In the genomic region with DNA sequence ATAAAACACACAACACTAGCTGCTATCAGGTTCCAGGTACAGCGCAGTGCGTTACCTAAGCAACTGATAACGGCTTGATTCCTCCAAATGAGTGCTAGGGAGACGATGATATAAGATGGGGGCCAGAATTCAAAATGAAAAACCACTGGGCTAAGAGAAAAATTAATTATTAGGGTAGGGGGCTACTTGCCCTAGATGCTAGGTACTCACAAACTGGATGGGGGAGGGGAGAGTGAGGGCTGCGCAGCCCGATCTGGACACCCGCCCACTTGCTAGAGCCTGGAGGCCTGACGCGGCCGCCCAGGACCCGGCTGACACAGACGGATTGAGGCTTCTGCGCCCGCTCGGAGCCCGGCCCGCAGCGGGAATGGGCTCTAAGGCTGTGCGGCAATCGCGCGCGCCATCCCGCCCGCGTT, we compare ENCODE assay signal across 9 mouse cellular contexts. TPM values are rescaled to one million over a fixed set of nuclear protein-coding genes. Genes with fewer than 3 reads are reported as not detected.
DNase-seq lines count a peak whose midpoint lies in the region; ATAC-seq and TF ChIP-seq lines count a peak whose summit lies in the region.
"Had no signal": no experiment of that assay in that cellular context is flagged by ENCODE, and none has a peak within 500 bp of the region (broad histone marks: within the 10 kb centered on the region; RNA-seq: fewer than 3 reads in every experiment).

No protein-coding gene starts in this region.

- no peak for TF ChIP-seq POLR2A in lung, adult 2 months (IDR thresholded peaks at IDR 0.05; ENCODE audit: borderline replicate concordance, extremely low read depth, low read depth, low read length)

- 4% methylated on average over 26 of the region's 26 CpGs for WGBS in lung, adult 2 months
- under 1% methylated on average over 24 of the region's 26 CpGs for WGBS in hindbrain, embryonic 16.5 days
- 2% methylated on average over 26 of the region's 26 CpGs for WGBS in macrophage (ENCODE audit: missing documents)

- H3K27ac ChIP-seq in hindbrain, embryonic 16.5 days (ENCODE audit: low read depth, low read length), result peak overlapping the region; percentile 99
- peak overlapping the region; percentile 33 for H3K27ac ChIP-seq in macrophage

- H3K4me2 ChIP-seq in hindbrain, embryonic 16.5 days (ENCODE audit: low read length), result peak overlapping the region; percentile 88

- H3K4me1 ChIP-seq in lung, adult 2 months (ENCODE audit: control insufficient read depth, insufficient read depth, low read length), result peaks cover 13% of the 10 kb centered on the region; the same call in 1 of the 2 replicates
- peaks cover 27% of the 10 kb centered on the region for H3K4me1 ChIP-seq in hindbrain, embryonic 16.5 days (ENCODE audit: control insufficient read depth, insufficient read depth, low read depth, low read length)

- TF ChIP-seq CTCF in lung, adult 2 months (IDR thresholded peaks at IDR 0.05; ENCODE audit: insufficient read depth, low read length), result no peak

- H3K36me3 ChIP-seq in hindbrain, embryonic 16.5 days (ENCODE audit: control insufficient read depth, insufficient read depth, low read length), result no peaks in the 10 kb centered on the region
- no peaks in the 10 kb centered on the region for H3K36me3 ChIP-seq in macrophage (ENCODE audit: inconsistent target)

- peaks cover 76% of the 10 kb centered on the region for H3K79me2 ChIP-seq in macrophage (ENCODE audit: inconsistent target)

- no peaks in the 10 kb centered on the region for H3K27me3 ChIP-seq in hindbrain, embryonic 16.5 days (replicated peaks; ENCODE audit: control insufficient read depth, insufficient read depth, low read length)

- H3K4me3 ChIP-seq in lung, adult 2 months (replicated peaks; ENCODE audit: extremely low read depth, low read depth, low read length), result peak overlapping the region; percentile 89
- H3K4me3 ChIP-seq in hindbrain, embryonic 16.5 days (ENCODE audit: low read length), result peak overlapping the region; percentile 97
- H3K4me3 ChIP-seq in macrophage (ENCODE audit: inconsistent target), result peak overlapping the region; percentile 51

- no peaks in the 10 kb centered on the region for H3K9me3 ChIP-seq in hindbrain, embryonic 16.5 days (ENCODE audit: control insufficient read depth, low read length)

- peak; percentile 73 for DNase-seq in adrenal gland, postnatal 10 days
- no peak for DNase-seq in adrenal gland, adult 2 months
- DNase-seq in lung, adult 2 months, result no peak
- no peak for DNase-seq in lung, postnatal 25 days (ENCODE audit: low spot score)
- DNase-seq in embryo, embryonic 9.5 days (ENCODE audit: extremely low spot score), result peak; percentile 69
- DNase-seq in spleen, adult 12 weeks (ENCODE audit: low spot score), result no peak

- ATAC-seq in hindbrain, embryonic 16.5 days, result peak; percentile 48

- peak overlapping the region; percentile 100 for H3K9ac ChIP-seq in hindbrain, embryonic 16.5 days (ENCODE audit: low read depth, low read length)

RNA-seq across cellular contexts. Expression of gene Zbtb25, which starts 0.6 kb away (rescaled TPM):
- total RNA-seq in adrenal gland, postnatal 10 days (2021), result 10 to 100 TPM in 1 of 2 experiments, 1 to 10 TPM in 1; 8.7 to 15.9 TPM
- total RNA-seq in adrenal gland, adult 2 months (2021), result 1 to 10 TPM; 6.9 to 9.4 TPM
- polyA plus RNA-seq in adrenal gland, adult 2 months (2012; rRNA removed), result 4.9 and 6.0 TPM in 2 replicates
- 6.4 and 6.8 TPM in 2 replicates for polyA plus RNA-seq in lung, adult 2 months (2012; rRNA removed)
- 12.6 and 13.3 TPM in 2 replicates for polyA plus RNA-seq in hindbrain, embryonic 16.5 days (2015; fragmentation: Nextera tagmentation; extraction: Ambion mirVana)
- total RNA-seq in macrophage (2018; cell fraction: chromatin; rRNA removed), result 10 to 100 TPM in 15 of 26 experiments, 1 to 10 TPM in 11; 1.7 to 19.1 (median 11.6) TPM
- total RNA-seq in macrophage (2018; cell fraction: cytosol; rRNA removed), result 1 to 10 TPM; 1.3 to 6.5 (median 5.1) TPM
- 10 to 100 TPM in 9 of 26 experiments, 1 to 10 TPM in 17; 2.3 to 17.0 (median 8.8) TPM for total RNA-seq in macrophage (2018; cell fraction: nucleus; rRNA removed)
- 5.3 to 6.8 TPM (median 5.6 TPM) in 3 replicates for polyA plus RNA-seq in macrophage (2018)

RNA-seq across cellular contexts. Expression of gene Zbtb1, which starts 1.3 kb away (rescaled TPM):
- total RNA-seq in adrenal gland, postnatal 10 days (2021), result 1 to 10 TPM; 5.7 to 7.2 TPM
- 1 to 10 TPM; 5.0 to 5.5 TPM for total RNA-seq in adrenal gland, adult 2 months (2021)
- polyA plus RNA-seq in adrenal gland, adult 2 months (2012; rRNA removed), result 2.3 and 2.4 TPM in 2 replicates
- polyA plus RNA-seq in lung, adult 2 months (2012; rRNA removed), result 1.9 and 2.2 TPM in 2 replicates
- 3.2 and 3.5 TPM in 2 replicates for polyA plus RNA-seq in hindbrain, embryonic 16.5 days (2015; fragmentation: Nextera tagmentation; extraction: Ambion mirVana)
- 10 to 100 TPM in 16 of 26 experiments, 1 to 10 TPM in 10; 1.9 to 29.5 (median 15.6) TPM for total RNA-seq in macrophage (2018; cell fraction: chromatin; rRNA removed)
- 1 to 10 TPM; 1.0 to 7.8 (median 6.3) TPM for total RNA-seq in macrophage (2018; cell fraction: cytosol; rRNA removed)
- 10 to 100 TPM in 13 of 26 experiments, 1 to 10 TPM in 13; 2.4 to 31.1 (median 9.7) TPM for total RNA-seq in macrophage (2018; cell fraction: nucleus; rRNA removed)
- 5.0 to 6.5 TPM (median 5.2 TPM) in 3 replicates for polyA plus RNA-seq in macrophage (2018)

RNA-seq across cellular contexts. Expression of gene Hspa2, which starts 35.2 kb away (rescaled TPM):
- 10 to 100 TPM; 16.7 to 18.6 TPM for total RNA-seq in adrenal gland, postnatal 10 days (2021)
- 10 to 100 TPM; 18.7 to 23.8 TPM for total RNA-seq in adrenal gland, adult 2 months (2021)
- 15.9 and 21.3 TPM in 2 replicates for polyA plus RNA-seq in adrenal gland, adult 2 months (2012; rRNA removed)
- polyA plus RNA-seq in lung, adult 2 months (2012; rRNA removed), result 16.4 and 24.0 TPM in 2 replicates
- 9.5 and 10.2 TPM in 2 replicates for polyA plus RNA-seq in hindbrain, embryonic 16.5 days (2015; fragmentation: Nextera tagmentation; extraction: Ambion mirVana)
- 1 to 10 TPM in 14 of 26 experiments, under 1 TPM in 12; 0.45 to 2.4 (median 1.0) TPM for total RNA-seq in macrophage (2018; cell fraction: chromatin; rRNA removed)
- total RNA-seq in macrophage (2018; cell fraction: cytosol; rRNA removed), result 1 to 10 TPM; 3.6 to 7.4 (median 5.5) TPM
- total RNA-seq in macrophage (2018; cell fraction: nucleus; rRNA removed), result 1 to 10 TPM in 25 of 26 experiments, under 1 TPM in 1; 0.91 to 4.3 (median 2.4) TPM
- polyA plus RNA-seq in macrophage (2018), result 4.0 to 5.0 TPM (median 4.9 TPM) in 3 replicates

RNA-seq across cellular contexts. Expression of gene Akap5, which starts 44.1 kb away (rescaled TPM):
- total RNA-seq in adrenal gland, postnatal 10 days (2021), result 1 to 10 TPM; 4.6 to 7.0 TPM
- total RNA-seq in adrenal gland, adult 2 months (2021), result under 1 TPM; 0.29 to 0.76 TPM
- polyA plus RNA-seq in adrenal gland, adult 2 months (2012; rRNA removed), result 0.07 TPM in 2 replicates
- 31.6 and 72.3 TPM in 2 replicates for polyA plus RNA-seq in lung, adult 2 months (2012; rRNA removed)
- polyA plus RNA-seq in hindbrain, embryonic 16.5 days (2015; fragmentation: Nextera tagmentation; extraction: Ambion mirVana), result 12.3 and 13.8 TPM in 2 replicates
- 1 to 10 TPM in 5 of 26 experiments, under 1 TPM in 14, not detected in 7; 0.17 to 1.8 (median 0.65) TPM for total RNA-seq in macrophage (2018; cell fraction: chromatin; rRNA removed)
- total RNA-seq in macrophage (2018; cell fraction: cytosol; rRNA removed), result under 1 TPM in 4 of 26 experiments, not detected in 22; under 0.01 to 0.03 (median 0.03) TPM
- total RNA-seq in macrophage (2018; cell fraction: nucleus; rRNA removed), result 1 to 10 TPM in 1 of 26 experiments, under 1 TPM in 15, not detected in 10; 0.06 to 1.7 (median 0.21) TPM
- polyA plus RNA-seq in macrophage (2018), result 0.01 TPM in 1 of 3 replicates, not detected in the others

RNA-seq across cellular contexts. Expression of gene Ppp1r36, which starts 48.5 kb away (rescaled TPM):
- under 1 TPM in 1 of 2 experiments, not detected in 1; 0.45 TPM for total RNA-seq in adrenal gland, postnatal 10 days (2021)
- under 1 TPM; 0.23 to 0.24 TPM for total RNA-seq in adrenal gland, adult 2 months (2021)
- not detected in 2 replicates for polyA plus RNA-seq in adrenal gland, adult 2 months (2012; rRNA removed)
- polyA plus RNA-seq in lung, adult 2 months (2012; rRNA removed), result 1.1 and 1.8 TPM in 2 replicates
- polyA plus RNA-seq in hindbrain, embryonic 16.5 days (2015; fragmentation: Nextera tagmentation; extraction: Ambion mirVana), result 1.3 and 2.1 TPM in 2 replicates
- not detected for total RNA-seq in macrophage (2018; cell fraction: chromatin; rRNA removed)
- not detected for total RNA-seq in macrophage (2018; cell fraction: cytosol; rRNA removed)
- total RNA-seq in macrophage (2018; cell fraction: nucleus; rRNA removed), result not detected
- polyA plus RNA-seq in macrophage (2018), result not detected in 3 replicates
- polyA plus RNA-seq: large intestine, adult 2 months had no signal

Comparison
In these comparisons a context has a peak if more than half of its experiments do, and no peak if none do; other contexts are left out.
1. DNase-seq: peak in adrenal gland, postnatal 10 days (single experiment) and embryo, embryonic 9.5 days (single experiment); none in adrenal gland, adult 2 months (single experiment), lung, adult 2 months (single experiment), lung, postnatal 25 days (single experiment) and spleen, adult 12 weeks (single experiment).
2. Peak in every context shown above with its lines, with median percentiles within 50 percentile points of each other: H3K4me3 ChIP-seq.